In the genomic region with DNA sequence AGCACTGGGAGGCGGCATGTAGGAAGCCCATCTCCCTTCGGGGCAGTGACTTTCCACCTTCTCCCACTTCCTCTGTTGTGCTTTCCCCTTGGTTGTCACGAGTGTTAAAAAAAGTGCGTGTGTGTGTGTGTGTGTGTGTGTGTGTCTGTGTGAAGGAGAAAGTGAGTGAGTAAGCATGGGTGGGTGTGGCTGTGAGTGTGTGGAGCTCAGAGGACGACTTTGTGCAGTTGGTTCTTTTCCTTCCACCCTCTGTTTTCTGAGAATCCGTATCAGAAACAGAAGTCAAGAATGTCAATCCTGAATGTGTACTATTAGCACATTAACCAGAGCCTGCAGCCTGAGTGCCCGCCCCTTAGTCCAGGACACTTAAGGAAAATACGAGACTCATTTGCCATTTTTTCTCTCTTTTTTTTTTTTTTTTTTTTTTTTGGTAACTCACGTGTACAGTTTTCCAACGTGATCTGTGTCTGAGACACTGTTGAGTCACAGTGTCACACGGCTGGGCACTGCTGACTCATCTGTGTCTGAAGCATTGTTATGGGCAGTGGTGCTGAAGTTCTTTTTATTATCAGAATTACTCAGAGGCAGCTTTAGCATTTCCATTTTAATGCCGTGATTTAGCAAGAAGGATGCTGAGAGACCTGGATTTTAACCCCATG, we compare ENCODE assay signal across 16 mouse cellular contexts. TPM values are rescaled to one million over a fixed set of nuclear protein-coding genes. Genes with fewer than 3 reads are reported as not detected.
A peak's percentile ranks its signal among the peaks of the same experiment; 100 is the strongest.
DNase-seq lines count a peak whose midpoint lies in the region; ATAC-seq lines count a peak whose summit lies in the region.
"Had no signal": no experiment of that assay in that cellular context is flagged by ENCODE, and none has a peak within 500 bp of the region (broad histone marks: within the 10 kb centered on the region; RNA-seq: fewer than 3 reads in every experiment).

No protein-coding gene starts in this region.

- DNase-seq in adrenal gland, adult (ENCODE audit: inconsistent age in 2 of 2, low spot score in 1 of 2), result peak; percentile 52 to 73
- DNase-seq in adrenal gland, postnatal 4 days (ENCODE audit: low spot score in 2 of 2), result no peak
- DNase-seq in midbrain, embryonic 11.5 days (ENCODE audit: low spot score, missing footprints), result no peak
- peak; percentile 47 to 65 for DNase-seq in adrenal gland, postnatal 36 days
- no peak for DNase-seq in gastrocnemius, postnatal 10 days
- DNase-seq: cerebellum, adult 2 months; heart, postnatal 36 days; layer of hippocampus, postnatal 36 days had no signal

- H3K36me3 ChIP-seq in midbrain, embryonic 16.5 days (ENCODE audit: control insufficient read depth, insufficient read depth, low read length), result no peaks in the 10 kb centered on the region
- H3K36me3 ChIP-seq in midbrain, embryonic 11.5 days (ENCODE audit: control insufficient read depth, insufficient read depth, low read length), result no peaks in the 10 kb centered on the region
- no peaks in the 10 kb centered on the region for H3K36me3 ChIP-seq in neural tube, embryonic 15.5 days
- H3K36me3 ChIP-seq in heart, embryonic 11.5 days (ENCODE audit: control insufficient read depth, insufficient read depth, low read length), result no peaks in the 10 kb centered on the region
- H3K36me3 ChIP-seq: kidney, embryonic 15.5 days; limb, embryonic 15.5 days had no signal

- H3K27me3 ChIP-seq in midbrain, embryonic 16.5 days (ENCODE audit: control insufficient read depth, insufficient read depth, low read depth, low read length), result no peaks in the 10 kb centered on the region
- H3K27me3 ChIP-seq in midbrain, embryonic 11.5 days (ENCODE audit: control insufficient read depth, insufficient read depth, low read length), result no peaks in the 10 kb centered on the region
- no peaks in the 10 kb centered on the region for H3K27me3 ChIP-seq in neural tube, embryonic 15.5 days (replicated peaks)
- H3K27me3 ChIP-seq in heart, embryonic 11.5 days (ENCODE audit: control insufficient read depth, insufficient read depth, low read length), result no peaks in the 10 kb centered on the region
- H3K27me3 ChIP-seq: kidney, embryonic 15.5 days; limb, embryonic 15.5 days had no signal

- no peaks in the 10 kb centered on the region for H3K4me1 ChIP-seq in midbrain, embryonic 16.5 days (ENCODE audit: control insufficient read depth, insufficient read depth, low read length)
- peaks cover 3% of the 10 kb centered on the region; the same call in 1 of the 2 replicates for H3K4me1 ChIP-seq in midbrain, embryonic 11.5 days (ENCODE audit: control insufficient read depth, insufficient read depth, low read length)
- H3K4me1 ChIP-seq in neural tube, embryonic 15.5 days, result peaks cover 8% of the 10 kb centered on the region; the same call in 1 of the 2 replicates
- H3K4me1 ChIP-seq in heart, embryonic 11.5 days (ENCODE audit: control insufficient read depth, insufficient read depth, low read length), result no peaks in the 10 kb centered on the region; the same call in 1 of the 2 replicates
- H3K4me1 ChIP-seq: kidney, embryonic 15.5 days had no signal

- no peak overlapping the region for H3K9ac ChIP-seq in midbrain, embryonic 16.5 days (ENCODE audit: low read depth, low read length)
- H3K9ac ChIP-seq in midbrain, embryonic 11.5 days (ENCODE audit: low read length), result no peak overlapping the region
- H3K9ac ChIP-seq in neural tube, embryonic 15.5 days (replicated peaks), result no peak overlapping the region
- H3K9ac ChIP-seq in heart, embryonic 11.5 days (ENCODE audit: low read depth, low read length), result no peak overlapping the region
- H3K9ac ChIP-seq: kidney, embryonic 15.5 days; limb, embryonic 15.5 days had no signal

- H3K9me3 ChIP-seq in midbrain, embryonic 16.5 days (replicated peaks; ENCODE audit: control insufficient read depth, low read length, poor library complexity, severe bottlenecking), result no peaks in the 10 kb centered on the region
- H3K9me3 ChIP-seq in midbrain, embryonic 11.5 days (ENCODE audit: control insufficient read depth, low read length), result no peaks in the 10 kb centered on the region
- no peaks in the 10 kb centered on the region for H3K9me3 ChIP-seq in neural tube, embryonic 15.5 days (replicated peaks)
- H3K9me3 ChIP-seq in heart, embryonic 11.5 days (replicated peaks; ENCODE audit: control insufficient read depth, low read length), result no peaks in the 10 kb centered on the region
- H3K9me3 ChIP-seq: kidney, embryonic 15.5 days; limb, embryonic 15.5 days had no signal

- peak overlapping the region; percentile 15 for H3K4me2 ChIP-seq in midbrain, embryonic 16.5 days (ENCODE audit: low read length)
- H3K4me2 ChIP-seq in midbrain, embryonic 11.5 days, result no peak overlapping the region
- H3K4me2 ChIP-seq in neural tube, embryonic 15.5 days, result peak overlapping the region; percentile 21; the same call in 1 of the 2 replicates
- H3K4me2 ChIP-seq in heart, embryonic 11.5 days, result no peak overlapping the region
- H3K4me2 ChIP-seq: kidney, embryonic 15.5 days; limb, embryonic 15.5 days had no signal

- H3K27ac ChIP-seq in midbrain, embryonic 16.5 days (ENCODE audit: low read length), result no peak overlapping the region
- no peak overlapping the region for H3K27ac ChIP-seq in midbrain, embryonic 11.5 days (ENCODE audit: low read depth, low read length)
- no peak overlapping the region for H3K27ac ChIP-seq in neural tube, embryonic 15.5 days (replicated peaks)
- H3K27ac ChIP-seq in heart, embryonic 11.5 days (ENCODE audit: low read depth, low read length), result no peak overlapping the region
- H3K27ac ChIP-seq: kidney, embryonic 15.5 days; limb, embryonic 15.5 days had no signal

- no peak for ATAC-seq in midbrain, embryonic 16.5 days
- no peak for ATAC-seq in midbrain, embryonic 11.5 days (ENCODE audit: low FRiP score)
- ATAC-seq in neural tube, embryonic 15.5 days (ENCODE audit: low FRiP score), result no peak
- ATAC-seq in heart, embryonic 11.5 days (replicated peaks; ENCODE audit: insufficient number of reproducible peaks, low FRiP score, low TSS enrichment), result no peak

- WGBS in midbrain, embryonic 16.5 days, result 48% methylated on average over 12 of the region's 12 CpGs
- WGBS in midbrain, embryonic 11.5 days, result 61% methylated on average over 12 of the region's 12 CpGs
- 38% methylated on average over 12 of the region's 12 CpGs for WGBS in neural tube, embryonic 15.5 days
- 54% methylated on average over 12 of the region's 12 CpGs for WGBS in heart, embryonic 11.5 days (ENCODE audit: insufficient replicate concordance)

- no peak overlapping the region for H3K4me3 ChIP-seq in midbrain, embryonic 16.5 days (ENCODE audit: low read depth, low read length)
- H3K4me3 ChIP-seq in midbrain, embryonic 11.5 days (ENCODE audit: low read depth, low read length), result no peak overlapping the region
- no peak overlapping the region for H3K4me3 ChIP-seq in neural tube, embryonic 15.5 days (replicated peaks)
- no peak overlapping the region for H3K4me3 ChIP-seq in heart, embryonic 11.5 days (ENCODE audit: low read depth, low read length)
- H3K4me3 ChIP-seq: kidney, embryonic 15.5 days; limb, embryonic 15.5 days had no signal

RNA-seq across cellular contexts. Expression of a gene that starts 12.1 kb away (rescaled TPM):
- not detected for total RNA-seq in adrenal gland, postnatal 4 days (2021)
- polyA plus RNA-seq in midbrain, embryonic 16.5 days (2015; fragmentation: Nextera tagmentation; extraction: Ambion mirVana), result not detected in 2 replicates
- not detected in 2 replicates for polyA plus RNA-seq in midbrain, embryonic 11.5 days (2014; fragmentation: Nextera tagmentation; extraction: Ambion mirVana)
- total RNA-seq in adrenal gland, postnatal 36 days (2021), result not detected
- not detected in 2 replicates for polyA plus RNA-seq in neural tube, embryonic 15.5 days (2015; fragmentation: Nextera tagmentation; extraction: Ambion mirVana)
- not detected in 2 replicates for polyA plus RNA-seq in heart, embryonic 11.5 days (2014; fragmentation: Nextera tagmentation; extraction: Ambion mirVana)
- total RNA-seq in gastrocnemius, postnatal 10 days (2021), result not detected
- total RNA-seq: gastrocnemius, adult 8-10 months; heart, postnatal 36 days; layer of hippocampus, postnatal 36 days; megakaryocyte progenitor cell, adult 5-6 weeks had no signal
- polyA plus RNA-seq: cerebellum, adult 2 months; kidney, embryonic 15.5 days; limb, embryonic 15.5 days; spleen, adult 2 months had no signal

Comparison
In these comparisons a context has a peak if more than half of its experiments do, and no peak if none do; other contexts are left out.
1. DNase-seq: peak in adrenal gland, adult (2 of 2) and adrenal gland, postnatal 36 days (2 of 2); none in adrenal gland, postnatal 4 days (0 of 2), midbrain, embryonic 11.5 days (single experiment) and gastrocnemius, postnatal 10 days (single experiment).
2. H3K4me2 ChIP-seq: peak in midbrain, embryonic 16.5 days (single experiment) and neural tube, embryonic 15.5 days (single experiment); none in midbrain, embryonic 11.5 days (single experiment) and heart, embryonic 11.5 days (single experiment).